Mouse (Mus musculus): ENCODE data around the gene Rasl11a. TPM values are rescaled to one million over a fixed set of nuclear protein-coding genes. Genes with fewer than 3 reads are reported as not detected.

The Rasl11a gene
- polyA plus RNA-seq, 1 experiment from 2014 or later, result 9.9 TPM

DNA sequence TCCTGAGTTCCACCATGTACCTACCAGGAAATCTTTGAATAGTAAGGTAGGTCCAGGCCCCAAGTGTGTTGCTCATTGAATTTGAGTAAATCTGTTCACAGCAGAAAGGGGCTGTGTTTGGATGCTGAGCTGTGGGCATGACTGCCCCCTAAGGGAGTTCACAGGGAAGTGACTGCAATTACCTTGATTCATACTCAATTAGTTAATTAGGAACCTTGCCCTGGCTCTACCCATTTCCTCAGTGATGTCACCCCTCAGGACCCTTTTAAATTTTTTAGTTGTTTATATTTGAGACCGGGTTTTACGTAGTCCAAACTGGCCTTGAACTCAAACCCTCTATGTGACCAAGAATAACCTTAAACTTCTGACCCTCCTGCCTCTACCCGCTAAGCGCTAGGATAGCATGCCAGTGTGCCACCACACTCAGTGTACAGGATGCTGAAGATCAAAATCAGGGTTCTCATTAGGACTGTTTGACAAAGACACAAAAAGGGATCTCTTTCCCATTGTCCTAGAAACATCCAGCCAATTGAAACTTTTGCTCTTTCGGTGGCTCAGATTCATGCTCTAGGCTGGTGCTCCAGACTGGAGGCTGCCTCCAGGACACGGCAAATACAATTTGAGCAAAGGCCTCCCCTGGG lies 450 bp upstream of the Rasl11a start:
- Histone ChIP-seq H3K9ac (ENCODE audit: low read length) (peak overlapping the region; percentile 74), H3K9me3 (ENCODE audit: control insufficient read depth, low read length) (no peaks in the 10 kb centered on the region), H3K4me1 (ENCODE audit: control insufficient read depth in 2 of 2, insufficient read depth in 2 of 2, low read length in 2 of 2) (peaks cover 0 to 4% of the 10 kb centered on the region in 2 experiments; a peak in 1 of 4 replicates), H3K27ac (replicated peaks in 1 of 2; ENCODE audit: control insufficient read depth in 1 of 2, insufficient read depth in 1 of 2, low read depth in 2 of 2, low read length in 2 of 2) (peak overlapping the region in 1 of 2 experiments; percentile 34; a peak in 1 of 4 replicates), H3K4me3 (ENCODE audit: control insufficient read depth in 1 of 2, insufficient read depth in 1 of 2, low read depth in 1 of 2, low read length in 2 of 2) (peak overlapping the region; percentile 53 to 62), H3K36me3 (ENCODE audit: control insufficient read depth, insufficient read depth, low read length) (0 out of 2 replicates have a peak, but pooled peaks cover 3% of the 10 kb centered on the region), H3K4me2 (ENCODE audit: low read length) (peak overlapping the region; percentile 96), H3K27me3 (ENCODE audit: control insufficient read depth, insufficient read depth, low read length) (no peaks in the 10 kb centered on the region)
- 14% methylated on average over 6 of the region's 6 CpGs for WGBS
- no peak for ATAC-seq (ENCODE audit: insufficient number of reproducible peaks, insufficient read depth, low FRiP score, low read depth)

DNA sequence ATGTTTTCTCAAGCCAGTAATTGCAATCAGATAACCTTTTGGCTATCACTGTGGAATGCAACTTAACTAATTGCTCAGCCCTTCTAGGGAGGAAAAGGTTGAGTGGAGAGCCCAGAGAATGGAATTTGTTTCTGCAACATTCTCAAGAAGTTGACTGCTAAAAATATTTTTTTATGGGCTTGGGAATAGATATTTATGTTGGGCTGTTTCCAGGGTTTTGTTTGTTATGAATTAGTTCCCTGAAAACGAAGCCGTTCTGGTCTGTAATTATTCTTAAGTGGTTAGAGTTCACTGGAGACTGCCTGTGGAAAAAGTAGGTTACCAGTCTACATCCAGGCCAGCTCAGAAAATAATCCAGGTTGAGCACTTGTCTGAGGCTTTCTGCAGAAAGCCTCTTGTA lies 1.6 kb downstream of the Rasl11a start:
- no peaks in the 10 kb centered on the region for H3K36me3 ChIP-seq (ENCODE audit: control insufficient read depth, insufficient read depth, low read length)
- peak overlapping the region; percentile 8 to 46; a peak in 1 of 4 replicates for H3K27ac ChIP-seq (replicated peaks in 1 of 2; ENCODE audit: control insufficient read depth in 1 of 2, insufficient read depth in 1 of 2, low read depth in 2 of 2, low read length in 2 of 2)
- H3K27me3 ChIP-seq (ENCODE audit: control insufficient read depth, insufficient read depth, low read length), result no peaks in the 10 kb centered on the region
- ATAC-seq (ENCODE audit: insufficient number of reproducible peaks, insufficient read depth, low FRiP score, low read depth), result no peak
- H3K4me3 ChIP-seq (ENCODE audit: control insufficient read depth in 1 of 2, insufficient read depth in 1 of 2, low read depth in 1 of 2, low read length in 2 of 2), result peak overlapping the region in 1 of 2 experiments; percentile 53; a peak in 2 of 4 replicates
- no peaks in the 10 kb centered on the region for H3K9me3 ChIP-seq (ENCODE audit: control insufficient read depth, low read length)
- WGBS, result 28% methylated on average over 2 of the region's 2 CpGs
- H3K4me1 ChIP-seq (ENCODE audit: control insufficient read depth in 2 of 2, insufficient read depth in 2 of 2, low read length in 2 of 2), result peaks cover 0 to 4% of the 10 kb centered on the region in 2 experiments; a peak in 1 of 4 replicates
- peak overlapping the region; percentile 22; the same call in 1 of the 2 replicates for H3K9ac ChIP-seq (ENCODE audit: low read length)
- peak overlapping the region; percentile 96 for H3K4me2 ChIP-seq (ENCODE audit: low read length)

DNA sequence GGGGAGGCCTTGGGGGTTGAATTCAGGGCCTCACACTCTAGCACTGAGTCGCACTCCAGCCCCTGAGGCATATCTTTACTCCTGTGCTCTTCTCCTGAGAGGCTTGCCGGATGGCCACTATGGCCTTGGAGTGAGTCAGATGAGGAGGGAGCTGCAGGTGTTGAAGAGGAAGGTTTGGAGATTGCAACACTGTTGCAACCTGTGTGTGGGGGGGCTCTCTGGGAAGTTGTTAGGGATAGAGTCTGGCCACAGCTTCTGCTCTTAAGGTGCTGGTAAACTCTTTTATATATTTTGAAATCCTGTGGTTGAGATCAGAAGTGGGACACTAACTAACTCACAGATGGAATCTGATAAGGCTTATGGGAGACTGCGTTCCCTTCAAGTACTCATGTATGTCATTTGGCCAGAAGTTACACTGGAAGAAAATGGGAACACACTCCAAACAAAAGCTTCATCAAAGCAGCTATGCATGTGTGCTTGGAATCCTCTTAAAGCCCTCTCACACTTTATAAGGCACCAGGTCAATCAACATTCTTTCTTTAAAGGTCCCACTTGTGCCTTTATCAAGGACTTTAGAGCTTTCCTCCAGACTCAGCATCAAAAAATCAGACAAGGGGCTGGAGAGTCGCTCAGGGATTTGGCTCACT lies 4.2 kb downstream of the Rasl11a start:
- 81% methylated on average over 4 of the region's 4 CpGs for WGBS
- no peaks in the 10 kb centered on the region for H3K9me3 ChIP-seq (ENCODE audit: control insufficient read depth, low read length)
- H3K36me3 ChIP-seq (ENCODE audit: control insufficient read depth, insufficient read depth, low read length), result no peaks in the 10 kb centered on the region
- no peak for ATAC-seq (ENCODE audit: insufficient number of reproducible peaks, insufficient read depth, low FRiP score, low read depth)
- no peak overlapping the region for H3K27ac ChIP-seq (replicated peaks in 1 of 2; ENCODE audit: control insufficient read depth in 1 of 2, insufficient read depth in 1 of 2, low read depth in 2 of 2, low read length in 2 of 2)
- H3K4me1 ChIP-seq (ENCODE audit: control insufficient read depth in 2 of 2, insufficient read depth in 2 of 2, low read length in 2 of 2), result peaks cover 0 to 4% of the 10 kb centered on the region in 2 experiments; a peak in 1 of 4 replicates
- no peaks in the 10 kb centered on the region for H3K27me3 ChIP-seq (ENCODE audit: control insufficient read depth, insufficient read depth, low read length)
- H3K4me3 ChIP-seq (ENCODE audit: control insufficient read depth in 1 of 2, insufficient read depth in 1 of 2, low read depth in 1 of 2, low read length in 2 of 2), result no peak overlapping the region
- no peak overlapping the region for H3K4me2 ChIP-seq (ENCODE audit: low read length)
- no peak overlapping the region for H3K9ac ChIP-seq (ENCODE audit: low read length)

DNA sequence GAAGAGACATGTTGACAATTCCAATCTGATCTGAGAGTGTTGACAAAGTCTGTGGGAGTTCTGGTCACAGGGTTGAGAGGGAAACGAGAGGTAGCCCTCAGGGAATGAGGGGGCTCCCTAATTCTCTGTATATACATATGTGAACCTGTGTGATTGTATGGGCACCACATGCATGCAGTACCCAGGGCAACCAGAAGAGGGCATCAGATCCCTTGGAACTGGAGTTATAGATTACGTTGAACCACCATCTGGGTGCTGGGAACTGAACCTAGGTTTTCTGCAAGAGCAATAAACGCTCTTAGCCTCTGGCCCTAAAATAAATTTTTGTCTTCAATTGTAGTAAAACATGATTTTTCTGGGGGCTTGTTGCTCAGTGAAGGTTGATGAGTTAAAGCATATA lies 11.2 kb downstream of the Rasl11a start:
- 84% methylated on average over 3 of the region's 3 CpGs for WGBS

DNA sequence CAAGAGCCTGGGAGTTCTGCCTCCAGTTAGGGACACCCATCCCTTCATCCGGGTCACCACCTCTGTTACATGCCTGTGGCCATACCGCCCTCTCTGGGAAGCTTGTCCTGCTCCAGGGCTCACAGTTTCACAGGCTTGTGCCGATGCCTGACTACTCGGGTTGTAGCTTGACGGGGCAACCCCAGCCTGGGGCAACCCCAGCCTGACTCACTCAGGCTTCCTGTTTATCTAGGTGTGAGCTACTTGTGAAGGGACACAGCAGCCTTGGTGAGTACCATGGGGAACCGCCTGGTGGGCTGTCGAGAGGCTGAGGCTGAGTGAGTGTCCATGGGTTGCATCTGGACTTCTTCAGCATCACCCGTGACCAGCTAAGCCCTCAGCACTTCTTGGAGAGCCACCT lies 12.7 kb downstream of the Rasl11a start:
- Histone ChIP-seq H3K4me1 (ENCODE audit: control insufficient read depth in 2 of 2, insufficient read depth in 2 of 2, low read length in 2 of 2) (no peaks in the 10 kb centered on the region; a peak in 1 of 4 replicates), H3K4me3 (ENCODE audit: control insufficient read depth in 1 of 2, insufficient read depth in 1 of 2, low read depth in 1 of 2, low read length in 2 of 2) (no peak overlapping the region), H3K36me3 (ENCODE audit: control insufficient read depth, insufficient read depth, low read length) (no peaks in the 10 kb centered on the region), H3K27me3 (ENCODE audit: control insufficient read depth, insufficient read depth, low read length) (no peaks in the 10 kb centered on the region), H3K9me3 (ENCODE audit: control insufficient read depth, low read length) (peaks cover 4% of the 10 kb centered on the region), H3K9ac (ENCODE audit: low read length) (no peak overlapping the region), H3K27ac (replicated peaks in 1 of 2; ENCODE audit: control insufficient read depth in 1 of 2, insufficient read depth in 1 of 2, low read depth in 2 of 2, low read length in 2 of 2) (no peak overlapping the region), H3K4me2 (ENCODE audit: low read length) (no peak overlapping the region)
- 66% methylated on average over 8 of the region's 8 CpGs for WGBS
- no peak for ATAC-seq (ENCODE audit: insufficient number of reproducible peaks, insufficient read depth, low FRiP score, low read depth)

More for the DNA sequence above, 11.2 kb downstream of the Rasl11a start:
- no peak for ATAC-seq (ENCODE audit: insufficient number of reproducible peaks, insufficient read depth, low FRiP score, low read depth)
- no peaks in the 10 kb centered on the region for H3K27me3 ChIP-seq (ENCODE audit: control insufficient read depth, insufficient read depth, low read length)
- no peak overlapping the region for H3K4me2 ChIP-seq (ENCODE audit: low read length)
- no peak overlapping the region for H3K9ac ChIP-seq (ENCODE audit: low read length)
- H3K36me3 ChIP-seq (ENCODE audit: control insufficient read depth, insufficient read depth, low read length), result no peaks in the 10 kb centered on the region
- H3K4me3 ChIP-seq (ENCODE audit: control insufficient read depth in 1 of 2, insufficient read depth in 1 of 2, low read depth in 1 of 2, low read length in 2 of 2), result no peak overlapping the region
- no peaks in the 10 kb centered on the region for H3K4me1 ChIP-seq (ENCODE audit: control insufficient read depth in 2 of 2, insufficient read depth in 2 of 2, low read length in 2 of 2)
- H3K9me3 ChIP-seq (ENCODE audit: control insufficient read depth, low read length), result peaks cover 4% of the 10 kb centered on the region
- no peak overlapping the region for H3K27ac ChIP-seq (replicated peaks in 1 of 2; ENCODE audit: control insufficient read depth in 1 of 2, insufficient read depth in 1 of 2, low read depth in 2 of 2, low read length in 2 of 2)

DNA sequence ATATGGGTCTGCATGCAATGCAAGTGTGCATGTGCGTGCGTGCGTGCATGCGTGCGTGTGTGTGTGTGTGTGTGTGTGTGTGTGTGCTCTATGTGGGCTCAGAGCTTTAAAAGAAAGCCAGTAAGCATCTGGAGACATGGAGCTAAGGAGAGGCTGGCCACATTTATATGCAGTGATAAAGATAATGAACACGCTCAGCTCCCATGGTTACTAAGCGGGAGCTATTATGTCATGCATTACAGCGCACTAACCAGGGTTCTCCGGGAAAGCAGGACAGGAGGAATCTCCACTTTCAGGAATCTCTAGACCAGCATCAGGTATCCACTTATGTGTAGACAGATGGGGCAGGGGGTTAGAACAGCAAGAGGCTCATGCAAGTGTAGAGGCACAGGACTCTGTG lies 13.9 kb downstream of the Rasl11a start:
- WGBS, result 87% methylated on average over 9 of the region's 9 CpGs
- no peak for ATAC-seq (ENCODE audit: insufficient number of reproducible peaks, insufficient read depth, low FRiP score, low read depth)
- Histone ChIP-seq H3K27ac (replicated peaks in 1 of 2; ENCODE audit: control insufficient read depth in 1 of 2, insufficient read depth in 1 of 2, low read depth in 2 of 2, low read length in 2 of 2) (no peak overlapping the region), H3K4me2 (ENCODE audit: low read length) (no peak overlapping the region), H3K27me3 (ENCODE audit: control insufficient read depth, insufficient read depth, low read length) (no peaks in the 10 kb centered on the region), H3K4me1 (ENCODE audit: control insufficient read depth in 2 of 2, insufficient read depth in 2 of 2, low read length in 2 of 2) (no peaks in the 10 kb centered on the region; a peak in 1 of 4 replicates), H3K9ac (ENCODE audit: low read length) (no peak overlapping the region), H3K36me3 (ENCODE audit: control insufficient read depth, insufficient read depth, low read length) (no peaks in the 10 kb centered on the region), H3K4me3 (ENCODE audit: control insufficient read depth in 1 of 2, insufficient read depth in 1 of 2, low read depth in 1 of 2, low read length in 2 of 2) (no peak overlapping the region), H3K9me3 (ENCODE audit: control insufficient read depth, low read length) (peaks cover 4% of the 10 kb centered on the region)

DNA sequence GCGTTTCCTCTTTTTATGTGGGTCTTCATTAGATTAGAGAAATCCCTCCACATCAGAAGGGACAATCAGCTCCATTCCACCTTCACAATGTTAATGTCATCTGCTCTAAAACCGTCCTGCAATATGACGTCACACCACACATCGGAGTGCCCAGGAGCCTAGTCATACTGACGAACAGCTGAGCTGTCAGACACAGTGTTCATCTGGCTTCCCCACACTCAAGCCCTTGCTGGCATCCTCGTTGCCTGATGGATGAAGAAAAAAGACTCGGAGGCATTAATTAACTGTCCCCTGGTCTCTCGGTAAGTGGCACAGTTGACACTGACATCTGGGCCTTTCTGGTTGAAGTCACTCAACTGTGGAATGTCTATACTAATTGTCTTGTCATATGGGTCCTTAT lies 14.4 kb downstream of the Rasl11a start:
- no peak for ATAC-seq (ENCODE audit: insufficient number of reproducible peaks, insufficient read depth, low FRiP score, low read depth)
- 78% methylated on average over 8 of the region's 8 CpGs for WGBS
- Histone ChIP-seq H3K4me3 (ENCODE audit: control insufficient read depth in 1 of 2, insufficient read depth in 1 of 2, low read depth in 1 of 2, low read length in 2 of 2) (no peak overlapping the region), H3K27ac (replicated peaks in 1 of 2; ENCODE audit: control insufficient read depth in 1 of 2, insufficient read depth in 1 of 2, low read depth in 2 of 2, low read length in 2 of 2) (no peak overlapping the region), H3K36me3 (ENCODE audit: control insufficient read depth, insufficient read depth, low read length) (no peaks in the 10 kb centered on the region), H3K9me3 (ENCODE audit: control insufficient read depth, low read length) (peaks cover 4% of the 10 kb centered on the region), H3K4me2 (ENCODE audit: low read length) (no peak overlapping the region), H3K9ac (ENCODE audit: low read length) (no peak overlapping the region), H3K4me1 (ENCODE audit: control insufficient read depth in 2 of 2, insufficient read depth in 2 of 2, low read length in 2 of 2) (no peaks in the 10 kb centered on the region; a peak in 1 of 4 replicates), H3K27me3 (ENCODE audit: control insufficient read depth, insufficient read depth, low read length) (no peaks in the 10 kb centered on the region)
